Mouse (Mus musculus): ENCODE measurements at regions not wholly inside any gene's neighbourhood (a gene's known extent, or its start where the extent isn't known, plus 50 kb on each side); places are given as distances from the start of the nearest gene placed in this dataset.
A peak's percentile ranks its signal among the peaks of the same experiment; 100 is the strongest.
"Not testable (repeated sequence)": the region's sequence is repeated elsewhere in the genome, so short reads cannot be mapped to it uniquely, and the experiment has no call there.

DNA sequence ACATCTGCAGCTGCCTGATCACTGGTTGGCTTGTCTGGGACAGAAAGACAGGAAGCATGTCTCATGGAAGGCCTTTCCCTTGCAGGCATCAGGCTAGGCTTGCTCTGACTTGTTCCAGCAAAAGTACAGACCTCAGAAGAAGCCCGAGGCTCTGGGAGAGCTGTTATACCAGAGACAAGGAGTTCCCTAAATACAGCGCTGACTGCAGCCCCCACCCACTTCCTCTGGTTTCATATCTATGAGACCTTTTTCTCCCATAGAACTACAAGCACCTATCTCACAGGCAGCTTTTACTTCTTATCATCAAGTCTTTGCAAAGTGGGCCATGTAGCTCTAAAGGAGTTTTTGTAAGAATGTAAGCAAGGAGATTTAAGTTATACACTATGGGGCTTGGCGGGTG is 312.2 kb upstream of the Vmn1r3 start:
- DNase-seq = not testable (repeated sequence)

DNA sequence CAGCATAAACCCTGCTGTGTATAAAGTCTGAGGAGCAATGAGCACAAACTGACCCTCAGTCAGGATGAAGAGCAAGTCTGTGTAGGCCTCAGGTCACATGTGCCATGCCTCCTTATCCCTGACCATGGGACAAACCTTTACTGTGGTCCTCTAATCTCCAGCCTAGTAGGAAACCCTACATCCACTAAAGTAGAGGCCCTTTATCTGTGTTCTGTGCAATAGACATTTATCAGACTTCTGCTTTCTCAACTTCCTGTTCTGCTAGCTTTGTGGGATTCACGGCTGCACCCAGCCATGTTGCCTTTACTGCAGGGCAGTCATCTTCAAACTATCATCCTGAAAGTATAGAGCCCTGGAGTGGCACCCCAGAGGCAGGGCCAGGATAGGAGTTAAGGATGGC is 310.8 kb upstream of the Vmn1r3 start:
- DNase-seq = not testable (repeated sequence)

DNA sequence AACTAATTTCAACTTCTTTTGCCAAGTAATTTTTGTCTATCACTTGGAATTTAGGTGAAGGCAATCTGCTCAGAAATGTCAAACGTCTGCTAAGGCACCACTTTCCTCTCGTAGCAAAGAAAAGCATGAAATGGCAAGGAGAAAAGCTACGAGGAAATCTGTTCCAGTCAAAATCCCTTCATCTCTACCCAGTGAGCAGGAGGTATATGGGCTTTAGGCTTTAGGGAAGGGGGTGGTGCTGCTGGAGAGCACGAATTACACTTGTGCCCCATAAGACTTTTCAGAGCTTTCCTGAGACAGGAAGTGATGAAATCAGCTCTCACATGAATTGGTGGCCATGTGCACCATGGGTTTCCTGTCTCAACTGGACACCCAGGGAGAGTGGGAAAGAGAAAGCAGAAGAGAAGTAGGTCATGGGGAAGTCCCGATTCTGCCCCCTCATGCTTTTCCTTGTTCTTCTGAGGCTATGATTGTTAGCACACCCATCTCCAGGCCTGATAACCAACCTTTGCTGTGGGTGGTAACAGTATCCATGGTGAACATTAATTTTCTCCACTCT is 309.0 kb upstream of the Vmn1r3 start:
- not testable (repeated sequence) for DNase-seq

DNA sequence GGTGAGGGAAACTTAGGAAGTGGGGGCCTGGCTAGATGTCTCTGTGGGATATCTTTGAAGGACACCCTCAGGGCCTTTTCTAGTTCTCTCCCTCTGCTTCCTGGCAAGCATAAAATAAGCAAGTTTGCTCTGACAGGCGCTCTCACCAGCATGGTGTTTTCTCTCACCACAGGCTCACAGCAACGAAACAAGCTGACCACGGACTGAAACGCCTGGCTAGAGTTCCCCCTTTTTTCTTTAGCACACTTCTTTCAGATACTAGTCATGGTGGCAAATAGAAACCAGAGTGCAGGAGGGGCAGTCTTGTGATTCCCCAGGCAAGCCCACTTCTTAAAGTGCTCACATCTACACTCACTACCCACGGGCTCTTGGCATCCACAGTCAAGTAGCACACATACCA is 305.7 kb upstream of the Vmn1r3 start:
- DNase-seq = not testable (repeated sequence)

DNA sequence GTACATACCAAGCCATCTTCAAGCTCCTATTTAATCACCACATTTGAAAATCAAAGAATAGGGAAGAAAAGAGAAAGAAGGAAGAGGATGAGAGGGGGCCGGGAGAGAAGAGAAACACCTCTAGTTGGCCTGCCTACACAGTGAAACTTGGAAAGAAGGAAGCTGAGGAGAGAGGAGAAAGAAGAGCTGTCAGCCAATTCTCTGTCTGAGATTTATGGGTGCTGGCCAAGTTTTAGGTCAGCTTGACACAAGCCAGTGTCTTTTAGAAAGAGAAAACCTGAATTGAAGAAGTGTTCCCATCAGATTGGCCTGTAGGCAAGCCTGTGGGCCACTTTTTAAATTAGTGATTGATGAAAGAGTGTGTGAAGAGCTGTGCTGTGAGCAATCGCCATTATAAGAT is 296.9 kb upstream of the Vmn1r3 start:
- DNase-seq = no peak

DNA sequence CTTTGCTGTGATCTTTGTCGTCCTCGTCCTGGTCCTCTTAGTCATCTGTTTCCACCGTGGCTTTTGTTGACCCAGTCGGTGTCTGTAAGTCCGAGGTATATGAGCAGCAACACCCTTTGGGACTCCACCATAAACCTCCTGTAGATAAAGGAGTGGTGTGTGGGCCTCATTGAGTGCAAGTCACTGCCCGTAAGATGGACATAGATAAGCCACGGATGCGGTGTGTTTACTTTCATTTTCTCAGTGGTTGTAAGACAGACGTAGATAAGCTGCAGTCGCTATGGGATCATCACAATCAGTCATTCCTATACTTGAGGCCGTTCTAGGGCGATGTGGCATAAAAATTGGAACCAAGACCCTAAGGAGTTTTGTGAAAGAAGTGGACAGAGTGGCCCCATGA is 271.6 kb upstream of the Vmn1r3 start:
- no peak for DNase-seq

DNA sequence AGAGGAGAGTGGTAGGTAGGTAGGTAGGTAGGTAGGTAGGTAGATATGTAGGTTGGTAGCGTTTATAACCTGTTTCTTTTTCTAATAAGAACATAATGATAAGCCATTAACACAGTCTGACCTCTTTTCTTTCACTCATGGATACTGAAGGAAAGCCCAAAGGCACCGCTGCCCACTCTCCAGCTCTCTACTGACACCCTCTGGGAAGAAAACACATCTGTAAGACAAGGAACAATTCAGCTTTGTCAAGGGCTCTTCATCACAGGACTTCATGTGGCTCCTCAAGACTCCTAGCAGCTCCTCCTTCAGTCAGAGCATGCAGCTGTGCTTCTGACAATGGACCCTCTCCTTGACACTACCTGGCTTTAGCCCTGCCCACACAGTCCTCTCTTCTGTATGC is 252.2 kb upstream of the Vmn1r3 start:
- not testable (repeated sequence) for DNase-seq

DNA sequence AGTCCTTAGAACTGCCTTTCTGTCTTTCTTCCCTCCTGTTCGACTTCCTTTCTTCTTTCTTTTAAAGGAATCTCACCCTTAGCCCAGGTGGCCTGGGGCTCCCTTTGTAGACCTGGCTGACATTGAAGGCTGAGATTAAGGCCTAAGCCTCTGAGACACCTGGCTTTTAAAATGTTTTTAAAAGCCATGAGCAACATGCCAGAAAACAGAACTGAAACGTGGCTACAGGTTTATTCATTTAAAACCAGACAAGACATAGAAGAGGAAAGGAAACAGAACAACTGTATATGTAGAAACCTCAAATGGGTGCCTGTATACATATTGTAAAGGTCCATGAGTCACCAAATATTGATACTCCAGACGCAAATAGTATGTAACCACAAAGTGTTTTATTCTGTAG is 242.8 kb upstream of the Vmn1r3 start:
- no peak for DNase-seq

DNA sequence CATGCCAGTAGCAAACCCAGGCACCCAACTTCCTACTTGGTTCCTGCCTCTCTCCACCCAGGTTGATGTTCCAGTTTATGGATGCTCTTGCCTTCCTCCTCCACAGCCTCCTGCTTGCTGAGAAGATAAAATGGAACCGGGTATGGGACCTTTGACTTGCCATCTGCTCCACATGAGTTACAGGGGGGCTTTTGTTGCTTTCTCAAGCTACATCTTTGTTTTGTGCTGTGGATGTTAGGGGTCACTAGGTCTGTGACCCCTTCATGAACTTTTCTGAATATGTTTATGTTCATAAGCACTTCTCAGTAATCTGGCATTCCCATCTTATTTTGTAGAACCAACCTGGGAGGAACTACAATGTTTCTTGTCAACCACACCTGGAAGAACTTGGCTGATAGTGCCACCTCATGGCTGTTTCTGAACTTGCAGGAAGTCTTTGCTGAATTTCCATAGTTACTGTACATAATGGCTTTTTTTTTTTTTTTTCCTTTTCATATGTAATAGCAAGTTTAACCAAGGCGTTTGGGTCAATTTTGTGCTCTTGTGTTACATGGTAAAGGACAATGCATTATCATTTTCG is 234.9 kb upstream of the Vmn1r3 start:
- DNase-seq = peak; percentile 57

DNA sequence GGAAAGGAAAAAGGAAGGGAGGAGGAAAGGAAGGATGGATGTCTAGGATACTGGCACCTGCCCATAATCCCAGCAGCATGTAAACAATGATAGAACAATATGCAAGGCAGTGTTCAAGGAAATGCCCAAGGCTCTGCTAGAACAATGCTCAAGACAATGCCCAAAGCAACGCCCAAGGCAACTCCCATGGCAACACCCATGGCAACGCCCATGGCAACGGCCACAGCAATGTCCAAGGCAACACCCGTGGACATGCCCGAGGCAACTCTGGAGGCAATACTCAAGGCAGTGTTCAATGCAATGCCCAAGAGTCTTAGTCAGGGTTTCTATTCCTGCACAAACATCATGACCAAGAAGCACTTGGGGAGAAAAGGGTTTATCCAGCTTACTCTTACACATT is 231.5 kb upstream of the Vmn1r3 start:
- no peak for DNase-seq

DNA sequence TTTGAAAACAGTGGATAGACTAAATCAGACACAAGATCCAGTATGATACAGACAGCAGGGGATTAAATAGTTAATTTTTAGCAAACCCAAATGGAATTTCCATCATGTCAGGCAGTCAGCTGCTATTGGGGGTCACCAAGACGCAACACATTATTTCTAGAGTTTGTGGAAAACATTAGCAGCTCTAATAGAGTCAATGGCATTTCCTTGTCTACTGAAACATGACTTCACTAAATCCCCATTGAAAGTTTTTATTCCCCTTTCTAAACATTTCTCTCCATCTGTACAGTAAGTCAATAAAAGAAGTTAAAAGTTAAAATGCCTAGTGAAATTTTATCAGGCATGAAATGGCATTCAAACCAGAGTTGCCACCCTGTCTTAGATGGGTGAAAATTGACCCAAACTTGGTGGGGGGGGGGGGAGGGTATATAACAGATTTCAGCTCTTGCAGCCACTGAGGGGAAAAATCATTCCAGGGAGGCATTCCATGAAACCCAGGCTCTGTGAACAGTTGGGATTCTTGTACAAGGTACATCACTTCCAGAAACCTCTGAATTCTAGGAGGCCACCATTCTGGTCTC is 229.4 kb upstream of the Vmn1r3 start:
- DNase-seq = not testable (repeated sequence)

DNA sequence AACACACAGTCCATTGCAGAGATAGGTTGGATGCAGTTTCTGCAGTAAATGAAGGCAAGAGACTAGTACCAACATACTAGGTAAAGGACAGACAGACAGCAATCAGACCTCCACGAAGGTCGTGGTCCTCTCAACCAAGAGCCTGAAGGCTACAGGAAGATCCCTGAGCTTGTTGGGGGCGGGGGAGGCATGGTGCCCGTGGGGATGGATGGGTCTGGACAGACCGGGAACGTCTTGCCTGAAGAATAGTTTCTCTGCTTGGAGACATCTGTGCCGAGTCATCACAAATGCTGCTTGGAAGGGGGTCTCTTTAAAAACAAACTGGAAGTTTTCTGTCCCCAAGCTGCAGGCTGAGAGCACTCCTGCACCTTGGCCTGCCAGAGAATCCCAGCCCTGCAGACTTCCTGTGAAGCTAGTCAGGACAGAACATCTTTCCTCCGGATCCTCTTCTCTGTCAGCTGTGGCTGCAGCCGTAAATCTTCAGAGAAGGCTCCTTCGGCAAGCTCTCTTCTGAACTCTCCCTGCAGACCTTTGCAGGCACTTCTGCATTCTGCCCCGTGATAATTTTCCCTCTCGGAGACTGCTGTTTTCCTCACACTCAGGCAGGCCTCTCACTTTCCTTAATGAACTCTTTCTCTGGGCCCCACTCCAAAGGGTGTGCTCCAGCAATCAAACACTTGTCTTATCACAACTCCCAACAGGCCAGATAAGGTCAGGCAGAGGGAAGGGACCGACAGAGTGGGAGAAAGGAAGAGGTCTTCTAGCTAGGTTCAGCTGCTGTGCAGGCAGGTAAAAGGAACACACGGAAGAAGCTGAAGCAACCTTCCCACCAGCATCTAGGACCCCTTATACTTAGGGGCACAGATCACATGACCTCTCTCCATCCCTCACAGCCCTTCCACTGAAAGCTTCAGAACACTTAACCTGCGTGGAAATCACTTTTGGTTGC is 228.6 kb upstream of the Vmn1r3 start:
- no peak for DNase-seq

DNA sequence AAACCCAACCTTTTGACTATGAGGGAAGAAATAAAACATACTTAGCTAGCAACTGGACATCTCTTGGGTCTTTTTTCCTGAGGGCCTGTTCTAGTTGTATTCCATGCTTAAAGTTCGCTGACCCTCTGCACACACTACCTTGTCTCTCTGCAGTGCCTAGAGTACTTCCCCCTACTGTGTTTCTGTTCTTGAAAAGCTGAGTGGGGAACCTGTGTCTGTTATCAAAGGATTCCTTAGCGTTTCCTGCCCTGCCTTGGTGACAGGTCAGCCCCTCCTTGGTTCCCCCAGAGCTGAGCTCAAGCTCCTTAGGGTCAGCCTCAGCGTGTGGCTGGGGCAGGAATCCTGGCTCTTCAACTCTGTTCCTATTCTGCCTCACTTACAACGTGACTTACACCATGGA is 227.2 kb upstream of the Vmn1r3 start:
- DNase-seq = not testable (repeated sequence)

DNA sequence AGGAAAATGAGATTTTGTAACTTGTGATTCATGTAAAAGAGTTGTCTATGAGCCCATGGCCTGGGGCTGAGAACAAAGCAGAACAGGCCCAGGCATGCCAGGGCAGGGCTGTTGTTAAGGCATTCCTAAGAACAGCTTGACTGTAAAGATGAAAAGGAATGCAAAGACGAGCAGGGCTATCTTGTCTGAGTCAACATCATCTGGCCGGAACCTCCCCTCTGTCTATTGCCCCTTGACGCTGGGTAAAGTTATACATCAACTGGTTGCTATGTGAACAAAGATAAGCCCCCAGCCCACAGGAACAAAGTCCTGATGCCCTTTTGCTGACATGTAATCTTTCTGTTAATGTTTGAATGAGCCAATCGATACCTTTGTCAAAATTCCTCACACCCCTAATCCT is 217.7 kb upstream of the Vmn1r3 start:
- DNase-seq = not testable (repeated sequence)

DNA sequence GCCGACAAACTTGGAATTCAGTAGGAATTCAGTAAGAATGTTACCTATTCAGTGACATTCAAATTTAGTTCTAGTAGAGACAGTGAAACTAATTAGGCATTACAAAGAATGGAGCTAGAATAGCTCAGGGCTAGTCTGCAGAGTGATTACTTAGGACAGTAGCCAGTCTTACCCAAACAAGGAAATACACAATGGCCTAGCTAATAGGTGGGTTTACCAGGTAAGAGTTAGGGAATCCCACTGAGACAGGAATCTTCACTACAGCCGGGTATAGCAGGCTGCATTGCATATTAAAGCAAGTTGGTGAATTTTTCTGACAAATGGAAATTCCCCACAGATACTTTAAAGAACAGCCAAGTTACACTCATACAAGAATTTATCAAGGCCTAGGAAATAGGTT is 216.6 kb upstream of the Vmn1r3 start:
- DNase-seq = not testable (repeated sequence)

DNA sequence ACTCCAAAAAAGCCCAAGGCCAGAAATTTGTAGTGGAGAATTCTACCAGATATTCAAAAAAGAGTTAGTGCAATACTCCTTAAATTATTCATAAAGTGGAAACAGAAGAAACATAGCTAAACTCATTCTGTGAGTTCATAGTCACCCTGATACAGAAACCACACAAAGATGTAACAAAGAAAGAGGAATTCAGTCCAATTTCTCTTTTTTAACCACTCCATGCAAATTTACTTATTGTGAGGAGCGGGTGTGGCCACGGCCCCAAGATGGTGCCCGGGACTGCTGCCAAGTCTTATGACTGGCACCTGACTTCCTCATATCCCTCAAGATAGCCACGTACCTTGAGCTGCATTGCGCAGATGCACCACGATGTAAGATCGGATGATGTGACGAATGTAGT is 206.4 kb upstream of the Vmn1r3 start:
- not testable (repeated sequence) for DNase-seq

DNA sequence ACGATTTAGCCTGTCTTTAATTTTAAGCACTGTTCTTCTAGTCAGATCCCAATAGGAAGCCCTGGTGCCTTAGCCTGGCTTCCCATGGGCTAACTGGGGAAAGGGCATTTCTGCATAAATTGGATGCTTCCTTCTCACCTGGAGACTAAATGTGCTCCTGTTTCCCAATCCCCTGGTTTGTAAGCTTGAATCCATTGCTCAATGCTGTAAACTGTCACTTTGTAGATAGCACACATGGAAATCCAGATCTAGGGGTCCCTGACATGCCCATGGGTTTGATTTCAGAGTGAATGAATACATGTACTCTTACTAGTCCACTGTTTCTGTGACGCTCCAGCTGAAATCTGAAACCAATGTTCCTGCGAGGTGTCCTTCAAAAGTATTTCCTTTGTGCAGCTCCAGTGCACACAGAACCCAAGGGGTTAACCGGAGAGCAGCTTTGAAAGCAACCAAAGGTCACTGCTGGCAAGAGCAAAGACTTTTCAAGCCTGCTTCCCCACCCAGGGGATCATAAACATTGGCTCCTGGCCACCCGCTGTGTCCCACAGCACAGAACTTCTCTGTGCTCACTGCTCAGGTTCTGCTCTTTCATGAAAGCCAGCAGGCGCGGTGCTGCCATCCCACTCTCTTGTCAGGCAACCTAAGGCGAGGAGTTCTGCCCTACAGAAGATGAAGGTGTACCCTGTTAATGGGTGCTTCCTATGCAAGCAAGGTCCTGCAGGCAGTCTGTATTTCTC is 188.0 kb upstream of the Vmn1r3 start:
- DNase-seq = peak; percentile 6

DNA sequence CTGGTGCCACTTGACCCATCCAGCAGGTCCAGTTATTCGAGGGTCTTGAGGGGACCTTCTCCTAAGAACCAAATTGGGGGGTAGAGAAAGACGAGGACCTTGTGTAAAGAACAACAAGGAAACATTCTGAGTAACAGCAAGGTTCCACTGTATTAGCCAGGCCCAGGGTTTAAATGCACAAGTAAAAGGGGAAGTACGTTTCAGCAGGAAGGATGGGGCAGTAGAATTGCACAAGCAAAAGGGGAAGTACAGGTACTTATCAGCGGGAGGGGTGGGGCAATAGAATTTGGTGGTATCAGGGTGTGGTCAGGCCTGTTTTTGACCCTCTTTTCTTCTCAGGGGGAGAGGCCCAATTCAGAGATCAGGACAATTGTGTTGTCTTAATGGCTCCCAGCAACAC is 182.9 kb upstream of the Vmn1r3 start:
- DNase-seq = not testable (repeated sequence)

DNA sequence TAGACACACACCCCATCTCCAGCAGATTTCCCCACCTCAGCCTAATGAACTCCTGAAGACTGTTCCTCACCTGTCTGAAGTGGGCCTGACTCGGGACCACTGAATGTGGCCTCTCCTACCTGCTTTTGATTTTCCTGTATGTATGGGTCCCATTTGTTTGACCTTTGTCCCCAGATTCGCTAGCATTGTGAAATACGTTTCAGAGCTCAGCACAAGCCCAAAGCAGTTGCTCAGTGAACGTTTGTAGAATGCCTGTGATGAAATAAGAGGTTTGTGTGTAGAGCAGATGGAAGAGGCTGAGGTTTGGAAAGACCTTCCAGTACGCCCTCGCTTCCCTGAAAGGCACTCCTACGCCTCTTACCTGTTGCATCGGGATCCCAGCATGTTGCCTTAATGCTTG is 158.3 kb upstream of the Vmn1r3 start:
- peak; percentile 4 for DNase-seq

DNA sequence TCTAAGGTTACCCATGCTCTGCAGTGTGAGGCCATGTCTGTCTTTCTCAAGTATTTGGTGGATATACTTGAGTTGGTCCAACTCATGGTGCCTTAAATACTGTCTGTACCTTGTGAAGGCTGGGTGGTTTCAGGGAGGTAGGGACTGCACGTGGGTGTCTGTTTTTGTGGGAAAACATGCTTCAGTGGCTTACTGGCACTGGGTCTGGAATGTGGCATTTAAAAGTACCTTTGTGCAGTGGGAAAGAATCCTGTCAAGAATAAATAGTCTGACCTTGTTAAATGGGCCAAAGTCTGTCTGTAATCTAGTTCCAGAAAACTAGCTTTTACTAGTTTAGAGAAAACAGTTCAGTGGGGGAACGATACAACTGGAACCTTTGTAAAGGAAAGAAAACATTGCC is 157.5 kb upstream of the Vmn1r3 start:
- not testable (repeated sequence) for DNase-seq

DNA sequence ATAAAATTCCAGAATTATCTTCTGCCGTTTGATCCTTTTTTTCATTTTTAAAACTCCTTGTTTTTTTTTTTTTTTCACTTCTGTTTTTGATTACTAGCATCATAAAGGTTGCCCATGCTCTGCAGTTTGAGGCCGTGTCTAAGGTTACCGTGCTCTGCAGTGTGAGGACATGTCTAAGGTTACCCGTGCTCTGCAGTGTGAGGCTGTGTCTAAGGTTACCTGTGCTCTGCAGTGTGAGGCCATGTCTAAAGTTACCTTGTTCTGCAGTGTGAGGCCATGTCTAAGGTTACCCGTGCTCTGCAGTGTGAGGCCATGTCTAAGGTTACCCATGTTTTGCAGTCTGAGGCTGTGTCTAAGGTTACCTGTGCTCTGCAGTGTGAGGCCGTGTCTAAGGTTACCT is 157.0 kb upstream of the Vmn1r3 start:
- not testable (repeated sequence) for DNase-seq

Data from kidney, adult 18-20 months (tissue).